Mouse (Mus musculus) cerebellum, adult 2 months (tissue): ENCODE data around the gene Abhd15. TPM values are rescaled to one million over a fixed set of nuclear protein-coding genes. Genes with fewer than 3 reads are reported as not detected.
"Not testable (repeated sequence)": the region's sequence is repeated elsewhere in the genome, so short reads cannot be mapped to it uniquely, and the experiment has no call there.

Experiments
- DNase-seq, 2 experiments: peaks; one replicate each; pipeline ENCODE4 v3.0.0; 2021
- H3K27ac ChIP-seq: fragments of 200-500 bp; 2 replicates; pipeline ENCODE4 v1.5.1; 2012; ENCODE audit warnings: low read length, control low read depth, inconsistent platforms; ENCODE audit not compliant: insufficient read depth
- H3K27me3 ChIP-seq: fragments of 200-500 bp; 2 replicates; pipeline ENCODE4 v1.6.1; 2012; ENCODE audit warnings: inconsistent platforms, mild to moderate bottlenecking, low read length, moderate library complexity; ENCODE audit not compliant: control insufficient read depth, insufficient read depth
- H3K4me1 ChIP-seq: fragments of 200-500 bp; 2 replicates; pipeline ENCODE4 v1.6.1; 2011; ENCODE audit warnings: low read length; ENCODE audit not compliant: control insufficient read depth, insufficient read depth
- H3K4me3 ChIP-seq: fragments of 200-500 bp; replicated peaks from 2 replicates; pipeline ENCODE3; 2011; ENCODE audit warnings: mild to moderate bottlenecking, low read depth, low read length, control low read depth; ENCODE audit not compliant: insufficient read depth
- CTCF ChIP-seq: fragments of 200-500 bp; IDR thresholded peaks from 2 replicates; pipeline ENCODE4 v1.5.1; 2011; ENCODE audit warnings: low read depth, mild to moderate bottlenecking, control low read depth, low read length, moderate library complexity, borderline replicate concordance; ENCODE audit not compliant: insufficient read depth
- POLR2A ChIP-seq: fragments of 200-500 bp; IDR thresholded peaks from 2 replicates; pipeline ENCODE4 v1.6.1; 2011; ENCODE audit warnings: low read length, control low read depth, borderline replicate concordance; ENCODE audit not compliant: insufficient read depth
- WGBS: fragments of 180-500 bp; shearing (Covaris S2); methylation state at CpG from one replicate; pipeline ENCODE4 v1.1.7; 2018; 5-methylcytosine and 5-hydroxymethylcytosine counted together
- polyA plus RNA-seq: library from polyadenylated mRNA; depleted of rRNA; stranded (reverse); fragments of >200 nt; gene quantifications from 2 replicates; pipeline ENCODE4 v1.2.3, GENCODE M21; 2012

The Abhd15 gene
- polyA plus RNA-seq, 1 experiment, result 1.0 TPM

DNA sequence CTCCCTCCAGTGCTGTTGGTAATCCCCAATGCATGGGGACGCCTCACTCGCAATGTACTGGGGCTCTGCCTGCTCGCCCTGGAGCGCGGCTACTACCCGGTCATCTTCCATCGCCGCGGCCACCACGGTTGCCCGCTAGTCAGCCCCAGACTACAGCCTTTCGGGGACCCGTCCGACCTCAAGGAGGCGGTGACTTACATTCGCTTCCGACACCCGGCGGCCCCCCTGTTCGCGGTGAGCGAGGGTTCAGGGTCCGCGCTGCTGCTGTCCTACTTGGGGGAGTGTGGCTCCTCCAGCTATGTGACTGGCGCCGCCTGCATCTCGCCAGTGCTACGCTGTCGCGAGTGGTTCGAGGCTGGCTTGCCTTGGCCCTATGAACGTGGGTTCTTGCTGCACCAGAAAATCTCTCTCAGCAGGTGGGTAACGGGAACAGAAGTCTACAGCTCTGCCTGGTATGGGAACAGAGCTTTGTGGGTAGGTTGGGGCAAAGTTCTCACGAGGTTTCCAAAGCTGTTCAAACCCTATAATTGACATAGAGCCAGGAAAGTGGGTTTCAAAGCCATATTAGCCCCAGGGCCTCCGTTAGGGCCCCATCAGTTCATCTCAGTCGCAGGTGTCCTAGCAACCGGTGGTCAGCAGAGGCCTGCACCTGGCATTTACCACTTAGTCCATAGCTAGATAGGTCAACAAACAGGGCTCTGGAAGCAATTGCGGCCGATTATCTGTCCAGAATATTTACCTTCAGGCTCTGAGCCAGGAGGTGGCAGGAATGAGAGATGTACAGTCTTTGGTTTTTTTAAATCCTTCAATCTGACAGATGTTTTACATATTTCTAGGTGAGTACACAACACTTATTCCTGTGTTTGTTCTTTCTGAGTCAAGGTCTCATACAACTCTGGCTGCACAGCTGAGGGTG lies 974 bp downstream of the Abhd15 start, which contains the start of gene Trp53i13:
Trp53i13 (minus strand) TSS at position 344 of the 916 bp plus-strand sequence.
- WGBS, result 25% methylated on average over 39 of the region's 39 CpGs
- no peak for DNase-seq
- TF ChIP-seq POLR2A, result no peak
- TF ChIP-seq CTCF, result no peak
- peak within 1 kb of the TSS; percentile 46 for H3K4me3 ChIP-seq
- H3K27ac ChIP-seq, result no peak within 1 kb of the TSS
- no peaks in the 10 kb centered on the region for H3K4me1 ChIP-seq
- no peaks in the 10 kb centered on the region for H3K27me3 ChIP-seq

DNA sequence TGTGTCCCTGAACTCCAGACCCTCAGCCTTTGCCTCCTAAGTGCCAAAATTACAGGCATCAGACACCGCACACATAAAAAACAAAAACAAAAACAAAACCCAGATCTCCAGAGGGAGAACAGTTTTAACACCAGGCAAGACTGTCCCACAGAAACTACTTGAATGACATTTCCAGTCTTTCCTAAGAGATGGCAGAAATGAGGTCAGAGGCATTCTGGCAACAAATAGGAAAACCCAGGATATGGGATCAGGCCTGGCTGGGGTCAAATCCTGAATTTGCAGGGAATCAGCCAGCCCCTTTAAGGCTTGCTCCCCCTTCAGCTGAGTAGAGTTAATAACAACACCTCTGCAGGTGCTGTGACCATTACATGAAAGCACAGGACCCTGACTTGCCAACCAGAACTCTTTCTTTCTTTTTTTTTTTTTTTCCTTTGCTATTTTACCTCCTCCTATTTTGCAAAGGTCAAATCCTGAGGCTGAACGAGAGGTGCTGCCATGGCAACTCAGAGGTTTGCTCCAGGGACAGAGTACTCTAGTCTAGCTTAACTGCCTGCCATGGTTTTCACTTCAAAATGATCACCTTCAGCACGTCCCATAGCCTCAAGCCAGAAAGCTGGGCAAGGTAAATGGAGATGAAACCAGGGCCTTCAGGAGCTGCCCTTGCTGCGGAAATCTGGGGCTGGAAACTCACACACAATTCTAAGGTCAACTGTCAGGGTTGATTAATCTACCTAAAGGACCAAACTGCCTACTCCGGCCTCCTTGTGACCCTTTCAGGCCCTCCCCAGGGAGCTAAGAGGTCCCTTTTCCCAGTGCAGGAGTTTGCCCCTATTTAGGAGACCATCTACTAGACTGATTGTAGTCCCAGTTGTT lies 1.9 kb downstream of the Abhd15 start:
- no peak for TF ChIP-seq POLR2A
- TF ChIP-seq CTCF, result no peak
- no peak overlapping the region for H3K4me3 ChIP-seq
- WGBS, result 90% methylated on average over 5 of the region's 5 CpGs
- H3K27ac ChIP-seq, result no peak overlapping the region
- DNase-seq, result no peak
- no peaks in the 10 kb centered on the region for H3K27me3 ChIP-seq
- H3K4me1 ChIP-seq, result no peaks in the 10 kb centered on the region

DNA sequence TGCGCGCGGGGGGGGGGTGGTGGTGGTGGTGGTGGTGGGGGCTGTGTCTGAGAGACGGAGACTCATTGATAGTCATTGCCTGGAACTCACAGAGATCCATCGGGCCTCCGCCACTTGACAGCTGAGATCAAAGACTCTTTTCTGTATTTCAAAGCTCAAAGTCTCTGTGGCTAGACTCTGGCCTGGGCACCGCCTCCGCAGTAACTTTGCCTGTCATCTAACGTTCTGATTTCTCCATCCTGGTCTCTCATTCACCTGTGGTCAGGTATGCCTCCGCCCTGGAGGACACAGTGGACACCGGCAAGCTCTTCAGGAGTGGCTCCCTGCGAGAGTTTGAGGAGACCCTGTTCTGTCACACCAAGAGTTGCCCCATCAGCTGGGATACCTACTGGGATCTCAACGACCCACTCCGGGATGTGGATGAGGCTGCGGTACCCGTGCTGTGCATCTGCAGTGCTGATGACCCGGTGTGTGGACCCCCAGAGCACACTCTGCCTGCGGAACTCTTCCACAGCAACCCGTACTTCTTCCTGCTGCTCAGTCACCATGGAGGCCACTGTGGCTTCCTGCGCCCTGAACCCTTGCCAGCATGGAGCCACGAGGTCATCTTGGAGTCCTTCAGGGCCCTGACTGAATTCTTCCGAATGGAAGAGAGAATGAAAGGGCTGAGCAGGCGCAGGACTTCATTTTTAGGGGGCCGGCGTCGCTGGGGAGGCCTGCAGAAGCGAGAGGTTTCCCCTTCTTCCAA lies 3.3 kb downstream of the Abhd15 start:
- H3K27ac ChIP-seq, result no peak overlapping the region
- no peak overlapping the region for H3K4me3 ChIP-seq
- no peak for DNase-seq
- no peak for TF ChIP-seq POLR2A
- no peak for TF ChIP-seq CTCF
- 74% methylated on average over 27 of the region's 27 CpGs for WGBS
- H3K4me1 ChIP-seq, result no peaks in the 10 kb centered on the region
- H3K27me3 ChIP-seq, result no peaks in the 10 kb centered on the region

DNA sequence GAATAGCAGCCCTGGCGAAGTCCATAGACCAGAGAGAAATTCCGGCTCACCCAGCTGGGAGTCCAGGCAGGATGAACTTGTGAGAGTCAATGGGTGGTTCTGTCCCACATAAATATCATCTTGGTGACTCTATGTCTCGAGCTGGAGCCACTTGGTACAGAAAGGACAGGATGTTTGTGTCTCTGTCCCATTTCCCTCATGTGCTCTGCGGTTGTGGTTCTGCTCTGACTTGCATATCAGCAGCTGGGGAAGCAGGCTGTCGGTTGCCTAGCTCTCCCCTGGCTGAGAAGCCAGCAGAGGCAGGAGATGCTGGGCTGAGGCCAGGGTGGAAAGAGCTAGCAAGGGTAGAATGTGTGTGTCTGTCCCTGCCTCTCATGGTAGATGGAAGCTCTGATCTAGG lies 4.1 kb downstream of the Abhd15 start, which contains the start of gene Gm10392:
Gm10392 (minus strand) TSS at position 156 of the 400 bp plus-strand sequence.
- 64% methylated on average over 5 of the region's 5 CpGs for WGBS
- no peak for TF ChIP-seq POLR2A
- TF ChIP-seq CTCF, result no peak
- H3K27ac ChIP-seq, result no peak within 1 kb of the TSS
- no peaks in the 10 kb centered on the region for H3K27me3 ChIP-seq
- no peak for DNase-seq
- no peak within 1 kb of the TSS for H3K4me3 ChIP-seq
- H3K4me1 ChIP-seq, result no peaks in the 10 kb centered on the region

DNA sequence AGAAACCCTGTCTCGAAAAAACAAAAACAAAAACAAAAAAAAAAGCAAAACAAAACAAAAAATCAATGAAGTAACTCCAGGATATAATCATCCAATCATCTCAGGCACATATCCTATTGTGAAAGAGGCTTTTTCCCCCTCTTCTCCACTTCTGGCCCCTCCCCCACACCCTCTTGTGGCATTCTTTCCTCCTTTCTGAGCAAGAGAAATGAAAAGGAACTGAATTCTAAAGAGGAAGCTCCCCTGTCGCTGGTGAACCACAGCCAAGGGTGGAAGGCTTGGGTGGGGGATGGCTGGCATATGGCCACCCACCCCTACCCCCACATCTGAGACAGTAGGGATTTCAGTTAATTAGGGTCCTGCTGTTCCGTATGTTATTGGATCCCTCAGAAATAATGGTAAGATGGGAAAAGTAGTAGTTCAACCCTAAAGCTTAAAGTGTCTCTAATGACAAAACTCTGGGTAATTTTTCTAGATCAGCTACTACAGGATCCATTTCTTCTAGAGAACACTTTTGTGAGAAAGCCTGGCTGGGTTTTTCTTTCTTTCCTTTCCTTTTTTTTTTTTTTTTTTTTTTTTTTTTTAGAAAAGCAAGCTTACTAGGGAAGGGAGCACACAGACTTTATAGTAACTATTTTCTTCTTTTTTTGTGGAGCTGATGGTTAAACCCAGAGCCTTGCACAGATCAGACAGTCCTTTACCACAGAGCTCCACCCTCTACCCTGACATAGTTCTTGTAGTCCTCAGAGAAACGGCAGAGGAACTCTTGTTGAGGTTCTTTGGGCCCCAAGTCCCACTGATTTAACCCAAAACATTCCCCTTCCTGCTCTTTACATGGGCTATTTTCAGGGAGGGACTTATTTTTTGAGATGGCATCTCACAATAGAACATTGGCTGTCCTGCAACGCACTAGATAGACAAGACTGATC lies 5.9 kb downstream of the Abhd15 start:
- no peak overlapping the region for H3K4me3 ChIP-seq
- WGBS, result 50% methylated on average over 5 of the region's 5 CpGs
- H3K27me3 ChIP-seq, result no peaks in the 10 kb centered on the region
- TF ChIP-seq CTCF (no peak), POLR2A (no peak)
- no peak overlapping the region for H3K27ac ChIP-seq
- DNase-seq, result no peak
- no peaks in the 10 kb centered on the region for H3K4me1 ChIP-seq

DNA sequence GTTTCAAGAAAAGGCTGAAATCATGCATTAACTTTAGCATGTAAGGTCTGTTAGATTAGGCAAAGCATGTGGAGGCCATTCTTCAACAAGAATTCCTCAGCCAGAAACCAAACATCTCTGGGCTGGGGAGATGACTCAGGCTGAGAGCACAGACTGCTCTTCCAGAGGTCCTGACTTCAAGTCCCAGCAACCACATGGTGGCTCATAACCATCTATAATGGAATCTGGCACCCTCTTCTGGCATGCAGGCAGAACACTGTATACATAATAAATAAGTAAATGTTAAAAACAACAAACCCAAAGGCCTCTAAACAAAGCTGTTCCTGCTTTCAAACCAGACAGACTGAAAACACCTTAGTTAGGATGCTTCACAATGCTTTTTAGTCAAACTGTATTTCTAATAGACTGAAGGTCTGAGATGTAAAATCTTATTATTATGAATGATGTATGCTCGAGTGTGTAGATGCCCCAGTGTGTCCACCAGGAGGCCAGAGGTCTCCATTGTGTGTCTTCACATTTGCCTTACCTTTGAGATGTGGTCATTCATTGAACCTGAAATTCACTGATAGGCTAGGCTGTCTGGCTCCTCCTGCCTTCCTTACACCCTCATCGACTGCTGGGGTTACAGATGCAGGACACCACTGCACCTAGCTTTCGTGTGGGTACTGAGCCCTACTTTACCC lies 11.0 kb downstream of the Abhd15 start:
- no peak for DNase-seq
- TF ChIP-seq POLR2A (no peak), CTCF (0 out of 2 replicates have a peak, but pooled peaks have one; percentile 6)
- Histone ChIP-seq H3K27me3 (no peaks in the 10 kb centered on the region), H3K4me1 (no peaks in the 10 kb centered on the region), H3K27ac (no peak overlapping the region), H3K4me3 (no peak overlapping the region)
- 80% methylated on average over 3 of the region's 3 CpGs for WGBS

DNA sequence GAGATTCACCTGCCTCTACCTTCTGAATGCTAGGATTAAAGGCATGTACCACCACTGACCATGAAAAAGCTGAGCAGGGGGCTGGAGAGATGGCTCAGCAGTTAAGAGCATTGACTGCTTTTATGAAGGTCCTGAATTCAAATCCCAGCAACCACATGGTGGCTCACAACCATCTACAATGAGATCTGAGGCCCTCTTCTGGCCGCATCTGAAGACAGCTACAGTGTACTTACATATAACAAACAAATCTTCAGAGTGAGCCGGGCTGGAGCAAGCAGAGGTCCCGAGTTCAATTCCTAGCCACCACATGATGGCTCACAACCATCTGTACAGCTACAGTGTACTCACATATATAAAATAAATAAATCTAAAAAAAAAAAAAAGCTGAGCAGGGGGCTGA lies 13.5 kb downstream of the Abhd15 start:
- not testable (repeated sequence) for H3K27me3 ChIP-seq, H3K27ac ChIP-seq, DNase-seq, H3K4me1 ChIP-seq, H3K4me3 ChIP-seq
- 81% methylated on average over 3 of the region's 3 CpGs for WGBS
